Mouse (Mus musculus) heart, embryonic 16.5 days (tissue): ENCODE measurements at regions not wholly inside any gene's neighbourhood (a gene's known extent, or its start where the extent isn't known, plus 50 kb on each side); places are given as distances from the start of the nearest gene placed in this dataset.

Source experiments
- ATAC-seq: fragments of 200-750 bp; cut with Nextera tagmentation; replicated peaks from 2 replicates; pipeline ENCODE4 v1.8.0; 2017; ENCODE audit warnings: moderate number of reproducible peaks; ENCODE audit not compliant: insufficient read depth, low FRiP score; ENCODE audit errors: extremely low read depth
- H3K27ac ChIP-seq: fragments of 300-500 bp; sonication (generic); 2 replicates; pipeline ENCODE4 v1.5.1; 2014; ENCODE audit warnings: mild to moderate bottlenecking, low read length, control low read depth, moderate library complexity
- H3K27me3 ChIP-seq: fragments of 300-500 bp; sonication (generic); 2 replicates; pipeline ENCODE4 v1.6.1; 2014; ENCODE audit warnings: low read length, mixed read lengths; ENCODE audit not compliant: control insufficient read depth, insufficient read depth
- H3K36me3 ChIP-seq: fragments of 300-500 bp; sonication (generic); 2 replicates; pipeline ENCODE4 v1.6.1; 2014; ENCODE audit not compliant: control insufficient read depth, insufficient read depth
- H3K4me1 ChIP-seq: fragments of 300-500 bp; sonication (generic); 2 replicates; pipeline ENCODE4 v1.6.1; 2014; ENCODE audit warnings: low read length, mixed read lengths; ENCODE audit not compliant: control insufficient read depth, insufficient read depth
- H3K4me2 ChIP-seq: fragments of 300-500 bp; sonication (generic); 2 replicates; pipeline ENCODE4 v1.6.1; 2014; ENCODE audit warnings: low read depth, mild to moderate bottlenecking, control low read depth, low read length
- H3K4me3 ChIP-seq: fragments of 300-500 bp; sonication (generic); 2 replicates; pipeline ENCODE4 v1.5.1; 2014; ENCODE audit warnings: mild to moderate bottlenecking, control low read depth, low read length
- H3K9ac ChIP-seq: fragments of 300-500 bp; sonication (generic); 2 replicates; pipeline ENCODE4 v1.6.1; 2014; ENCODE audit warnings: low read length, control low read depth
- H3K9me3 ChIP-seq: fragments of 300-500 bp; sonication (generic); replicated peaks from 2 replicates; pipeline ENCODE4 v1.6.1; 2016; ENCODE audit warnings: low read length; ENCODE audit not compliant: control insufficient read depth
- WGBS: fragments of 180-500 bp; shearing (Covaris S2); extraction: QIAGEN DNeasy Blood & Tissue Kit; methylation state at CpG from one replicate; pipeline ENCODE4 v1.1.7; 2014; 5-methylcytosine and 5-hydroxymethylcytosine counted together

- Histone ChIP-seq H3K9ac (no peak overlapping the region), H3K9me3 (no peaks in the 10 kb centered on the region), H3K27me3 (no peaks in the 10 kb centered on the region), H3K4me1 (peaks cover 2% of the 10 kb centered on the region; the same call in 1 of the 2 replicates), H3K27ac (no peak overlapping the region), H3K4me2 (no peak overlapping the region), H3K4me3 (no peak overlapping the region), H3K36me3 (no peaks in the 10 kb centered on the region)
- 50% methylated on average over 2 of the region's 2 CpGs for WGBS
- no peak for ATAC-seq
Observed at GRCm38 (mm10) chr14:15698001-15698400, 259.2 kb upstream of the Lrrc3b start.

GRCm38 (mm10) chr14:15698607-15699006, 259.8 kb upstream of the Lrrc3b start:
- Histone ChIP-seq H3K4me2 (no peak overlapping the region), H3K27me3 (no peaks in the 10 kb centered on the region), H3K36me3 (no peaks in the 10 kb centered on the region), H3K27ac (no peak overlapping the region), H3K4me1 (peaks cover 2% of the 10 kb centered on the region; the same call in 1 of the 2 replicates), H3K4me3 (no peak overlapping the region), H3K9ac (no peak overlapping the region), H3K9me3 (no peaks in the 10 kb centered on the region)
- 73% methylated on average over 2 of the region's 2 CpGs for WGBS
- ATAC-seq: no peak

GRCm38 (mm10) chr14:15722135-15722534, 283.3 kb upstream of the Lrrc3b start:
- Histone ChIP-seq H3K27me3 (no peaks in the 10 kb centered on the region), H3K4me2 (no peak overlapping the region), H3K27ac (no peak overlapping the region), H3K4me1 (no peaks in the 10 kb centered on the region), H3K9me3 (no peaks in the 10 kb centered on the region; the same call in 1 of the 2 replicates), H3K4me3 (no peak overlapping the region), H3K9ac (no peak overlapping the region), H3K36me3 (no peaks in the 10 kb centered on the region)
- ATAC-seq: no peak
- 72% methylated on average over 1 of the region's 1 CpGs for WGBS

- H3K9ac ChIP-seq: no peak overlapping the region
- no peaks in the 10 kb centered on the region for H3K27me3 ChIP-seq
- no peak overlapping the region for H3K27ac ChIP-seq
- H3K4me2 ChIP-seq: no peak overlapping the region
- H3K36me3 ChIP-seq: no peaks in the 10 kb centered on the region
- no peak overlapping the region for H3K4me3 ChIP-seq
- ATAC-seq: peak; percentile 55; the same call in 1 of the 2 replicates
- H3K9me3 ChIP-seq: no peaks in the 10 kb centered on the region
- no peaks in the 10 kb centered on the region for H3K4me1 ChIP-seq
- 62% methylated on average over 5 of the region's 5 CpGs for WGBS
Observed at GRCm38 (mm10) chr14:15746629-15747238, 307.9 kb upstream of the Lrrc3b start.

GRCm38 (mm10) chr14:15769846-15770448, 331.2 kb upstream of the Lrrc3b start:
- no peaks in the 10 kb centered on the region for H3K27me3 ChIP-seq
- H3K9ac ChIP-seq: no peak overlapping the region
- ATAC-seq: no peak; the same call in 1 of the 2 replicates
- H3K9me3 ChIP-seq: no peaks in the 10 kb centered on the region
- H3K4me3 ChIP-seq: no peak overlapping the region
- H3K4me1 ChIP-seq: no peaks in the 10 kb centered on the region
- no peak overlapping the region for H3K4me2 ChIP-seq
- no peak overlapping the region for H3K27ac ChIP-seq
- 47% methylated on average over 6 of the region's 6 CpGs for WGBS
- no peaks in the 10 kb centered on the region for H3K36me3 ChIP-seq

GRCm38 (mm10) chr14:15784727-15785126, 345.9 kb upstream of the Lrrc3b start:
- Histone ChIP-seq H3K27me3 (no peaks in the 10 kb centered on the region), H3K9me3 (no peaks in the 10 kb centered on the region), H3K9ac (no peak overlapping the region), H3K4me1 (no peaks in the 10 kb centered on the region), H3K4me2 (no peak overlapping the region), H3K36me3 (no peaks in the 10 kb centered on the region), H3K4me3 (no peak overlapping the region), H3K27ac (no peak overlapping the region)
- no peak for ATAC-seq
- WGBS: 79% methylated on average over 3 of the region's 3 CpGs

GRCm38 (mm10) chr14:15785230-15785629, 346.4 kb upstream of the Lrrc3b start:
- H3K4me1 ChIP-seq: no peaks in the 10 kb centered on the region
- 48% methylated on average over 1 of the region's 1 CpGs for WGBS
- H3K4me3 ChIP-seq: no peak overlapping the region
- no peak for ATAC-seq
- no peak overlapping the region for H3K9ac ChIP-seq
- no peaks in the 10 kb centered on the region for H3K9me3 ChIP-seq
- no peak overlapping the region for H3K27ac ChIP-seq
- no peak overlapping the region for H3K4me2 ChIP-seq
- no peaks in the 10 kb centered on the region for H3K36me3 ChIP-seq
- no peaks in the 10 kb centered on the region for H3K27me3 ChIP-seq

GRCm38 (mm10) chr14:15795698-15796097, 356.9 kb upstream of the Lrrc3b start:
- no peaks in the 10 kb centered on the region for H3K9me3 ChIP-seq
- H3K4me2 ChIP-seq: no peak overlapping the region
- no peak overlapping the region for H3K9ac ChIP-seq
- H3K36me3 ChIP-seq: no peaks in the 10 kb centered on the region
- H3K27me3 ChIP-seq: no peaks in the 10 kb centered on the region
- no peaks in the 10 kb centered on the region for H3K4me1 ChIP-seq
- no peak for ATAC-seq
- 50% methylated on average over 3 of the region's 3 CpGs for WGBS
- no peak overlapping the region for H3K4me3 ChIP-seq
- no peak overlapping the region for H3K27ac ChIP-seq

- Histone ChIP-seq H3K27me3 (no peaks in the 10 kb centered on the region), H3K27ac (no peak overlapping the region), H3K4me3 (no peak overlapping the region), H3K4me1 (no peaks in the 10 kb centered on the region), H3K9ac (no peak overlapping the region), H3K9me3 (no peaks in the 10 kb centered on the region), H3K4me2 (no peak overlapping the region), H3K36me3 (no peaks in the 10 kb centered on the region)
- WGBS: 39% methylated on average over 2 of the region's 2 CpGs
- no peak for ATAC-seq
Observed at GRCm38 (mm10) chr14:15797019-15797418, 358.2 kb upstream of the Lrrc3b start.
